Mouse (Mus musculus): ENCODE measurements around the gene Tnfsf10.

The Tnfsf10 gene

GRCm38 (mm10) chr3:27306815-27307214 is 10.0 kb upstream of the Tnfsf10 start:
- in situ Hi-C loops (cut with MseI, MboI), result no loop called here

GRCm38 (mm10) chr3:27310973-27311372 is 5.9 kb upstream of the Tnfsf10 start:
- in situ Hi-C loops (cut with MseI, MboI), result no loop called here

GRCm38 (mm10) chr3:27311475-27311874 is 5.4 kb upstream of the Tnfsf10 start:
- in situ Hi-C loops (cut with MseI, MboI), result no loop called here

- in situ Hi-C loops (cut with MseI, MboI), result no loop called here
Measured at GRCm38 (mm10) chr3:27314506-27315164, 2.2 kb upstream of the Tnfsf10 start.

GRCm38 (mm10) chr3:27317288-27318024 is 628 bp downstream of the Tnfsf10 start:
- in situ Hi-C loops (cut with MseI, MboI), result no loop called here

- in situ Hi-C loops (cut with MseI, MboI), result no loop called here
Measured at GRCm38 (mm10) chr3:27319650-27320049, 2.8 kb downstream of the Tnfsf10 start.

- in situ Hi-C loops (cut with MseI, MboI), result no loop called here
Measured at GRCm38 (mm10) chr3:27320613-27321495, 4.0 kb downstream of the Tnfsf10 start.

- in situ Hi-C loops (cut with MseI, MboI), result no loop called here
Measured at GRCm38 (mm10) chr3:27322591-27322990, 5.8 kb downstream of the Tnfsf10 start.

- in situ Hi-C loops (cut with MseI, MboI), result no loop called here
Measured at GRCm38 (mm10) chr3:27323551-27323950, 6.7 kb downstream of the Tnfsf10 start.

GRCm38 (mm10) chr3:27326633-27327191 is 9.9 kb downstream of the Tnfsf10 start:
- in situ Hi-C loops (cut with MseI, MboI), result no loop called here

GRCm38 (mm10) chr3:27330706-27331105 is 13.9 kb downstream of the Tnfsf10 start:
- in situ Hi-C loops (cut with MseI, MboI), result no loop called here

GRCm38 (mm10) chr3:27338437-27338836 is 21.6 kb downstream of the Tnfsf10 start:
- in situ Hi-C loops (cut with MseI, MboI), result no loop called here

- in situ Hi-C loops (cut with MseI, MboI), result no loop called here
Measured at GRCm38 (mm10) chr3:27338887-27339286, 22.1 kb downstream of the Tnfsf10 start.

GRCm38 (mm10) chr3:27340757-27341156 is 23.9 kb downstream of the Tnfsf10 start:
- in situ Hi-C loops (cut with MseI, MboI), result no loop called here

GRCm38 (mm10) chr3:27342462-27342861 is 25.6 kb downstream of the Tnfsf10 start:
- in situ Hi-C loops (cut with MseI, MboI), result no loop called here

- in situ Hi-C loops (cut with MseI, MboI), result no loop called here
Measured at GRCm38 (mm10) chr3:27345526-27345925, 28.7 kb downstream of the Tnfsf10 start.

GRCm38 (mm10) chr3:27348462-27348861 is 31.6 kb downstream of the Tnfsf10 start:
- in situ Hi-C loops (cut with MseI, MboI), result no loop called here

GRCm38 (mm10) chr3:27351105-27351504 is 34.3 kb downstream of the Tnfsf10 start:
- in situ Hi-C loops (cut with MseI, MboI), result no loop called here

GRCm38 (mm10) chr3:27359100-27359720 is 42.4 kb downstream of the Tnfsf10 start:
- in situ Hi-C loops (cut with MseI, MboI), result no loop called here

GRCm38 (mm10) chr3:27370125-27370524 is 53.3 kb downstream of the Tnfsf10 start:
- in situ Hi-C loops (cut with MseI, MboI), result no loop called here

- in situ Hi-C loops (cut with MseI, MboI), result no loop called here
Measured at GRCm38 (mm10) chr3:27370582-27371275, 53.9 kb downstream of the Tnfsf10 start.
